Mouse (Mus musculus) MEL (cell line): ENCODE measurements around the gene Prm3. TPM values are rescaled to one million over a fixed set of nuclear protein-coding genes. Genes with fewer than 3 reads are reported as not detected.

Source experiments
- DNase-seq: peaks from one replicate; pipeline ENCODE4 v3.0.0; 2011; ENCODE audit warnings: low read depth, low spot score
- H3K27ac ChIP-seq: 2 replicates; pipeline ENCODE4 v1.5.1; 2012; ENCODE audit warnings: low read depth, mild to moderate bottlenecking, control low read depth, low read length, moderate library complexity; ENCODE audit not compliant: control insufficient read depth
- H3K27me3 ChIP-seq, 2 experiments: fragments of 150-350 bp in 1 of 2; sonication (generic) in 1 of 2; 2 replicates each; pipeline ENCODE4 v1.6.1; 2012; ENCODE audit warnings: low read length in 2 of 2, mild to moderate bottlenecking in 2 of 2, improper control_type of control experiment in 1 of 2, moderate library complexity in 1 of 2; ENCODE audit not compliant: insufficient read depth in 2 of 2, control insufficient read depth in 1 of 2
- H3K36me3 ChIP-seq, 2 experiments: 2 replicates each; pipeline ENCODE4 v1.6.1; 2012 to 2014; ENCODE audit warnings: low read length in 2 of 2, improper control_type of control experiment in 1 of 2, inconsistent platforms in 1 of 2, mild to moderate bottlenecking in 1 of 2; ENCODE audit not compliant: insufficient read depth in 2 of 2, control insufficient read depth in 1 of 2
- H3K4me1 ChIP-seq, 2 experiments: fragments of 150-350 bp in 1 of 2; sonication (generic) in 1 of 2; 2 replicates each; pipeline ENCODE4 v1.6.1; 2012; ENCODE audit warnings: low read length in 2 of 2, improper control_type of control experiment in 1 of 2, mild to moderate bottlenecking in 1 of 2; ENCODE audit not compliant: insufficient read depth in 2 of 2, control insufficient read depth in 1 of 2
- H3K4me3 ChIP-seq, 2 experiments: fragments of 150-350 bp in 1 of 2; sonication (generic) in 1 of 2; 2 replicates each; pipeline ENCODE4 v1.5.1; 2012; ENCODE audit warnings: low read depth in 2 of 2, low read length in 2 of 2, mild to moderate bottlenecking in 2 of 2, moderate library complexity in 2 of 2, control low read depth in 1 of 2, improper control_type of control experiment in 1 of 2; ENCODE audit not compliant: control insufficient read depth in 1 of 2, insufficient read depth in 1 of 2
- H3K79me2 ChIP-seq: 2 replicates; pipeline ENCODE4 v1.6.1; 2012; ENCODE audit warnings: mild to moderate bottlenecking, low read length, moderate library complexity; ENCODE audit not compliant: control insufficient read depth, poor library complexity, insufficient read depth
- H3K9ac ChIP-seq: 2 replicates; pipeline ENCODE4 v1.6.1; 2012; ENCODE audit warnings: low read depth, mild to moderate bottlenecking, control low read depth, low read length, moderate library complexity; ENCODE audit not compliant: control insufficient read depth, poor library complexity, severe bottlenecking
- H3K9me3 ChIP-seq: fragments of 150-350 bp; sonication (generic); replicated peaks from 2 replicates; pipeline ENCODE4 v1.6.1; 2012; ENCODE audit warnings: mild to moderate bottlenecking, low read length, improper control_type of control experiment, moderate library complexity; ENCODE audit not compliant: insufficient read depth
- BHLHE40 ChIP-seq: IDR thresholded peaks from 2 replicates; pipeline ENCODE4 v1.6.1; 2012; ENCODE audit warnings: low read depth, mild to moderate bottlenecking, inconsistent platforms, low read length, improper control_type of control experiment, borderline replicate concordance
- CTCF ChIP-seq, 3 experiments: IDR thresholded peaks in 2 of 3; conservative IDR thresholded peaks in 1 of 3; 2 replicates each; pipeline ENCODE4 v1.5.1; 2011 to 2012; ENCODE audit warnings: low read length in 3 of 3, low read depth in 2 of 3, mild to moderate bottlenecking in 2 of 3, improper control_type of control experiment in 1 of 3, inconsistent platforms in 1 of 3, mixed read lengths in 1 of 3, moderate library complexity in 1 of 3; ENCODE audit not compliant: control insufficient read depth in 1 of 3, insufficient read depth in 1 of 3, poor library complexity in 1 of 3, severe bottlenecking in 1 of 3
- ELF1 ChIP-seq: IDR thresholded peaks from 2 replicates; pipeline ENCODE4 v1.6.1; 2014; ENCODE audit warnings: low read depth, mild to moderate bottlenecking, inconsistent platforms, low read length, improper control_type of control experiment, moderate library complexity
- GABPA ChIP-seq: IDR thresholded peaks from 2 replicates; pipeline ENCODE4 v1.6.1; 2012; ENCODE audit warnings: low read depth, mild to moderate bottlenecking, inconsistent platforms, low read length, improper control_type of control experiment, moderate library complexity
- GATA1 ChIP-seq: IDR thresholded peaks from 2 replicates; pipeline ENCODE4 v1.6.1; 2011; ENCODE audit warnings: low read depth, low read length, improper control_type of control experiment
- MEF2A ChIP-seq: IDR thresholded peaks from 2 replicates; pipeline ENCODE4 v1.6.1; 2014; ENCODE audit warnings: low read depth, mild to moderate bottlenecking, inconsistent platforms, low read length, improper control_type of control experiment; ENCODE audit not compliant: poor library complexity, insufficient replicate concordance, severe bottlenecking; ENCODE audit errors: extremely low read depth
- MXI1 ChIP-seq: IDR thresholded peaks from 2 replicates; pipeline ENCODE4 v1.6.1; 2011; ENCODE audit warnings: mild to moderate bottlenecking, low read depth, low read length, improper control_type of control experiment
- MYB ChIP-seq: IDR thresholded peaks from 2 replicates; pipeline ENCODE4 v1.6.1; 2011; ENCODE audit warnings: mild to moderate bottlenecking, low read depth, low read length, improper control_type of control experiment
- NRF1 ChIP-seq: IDR thresholded peaks from 2 replicates; pipeline ENCODE4 v1.6.1; 2014; ENCODE audit warnings: low read depth, mild to moderate bottlenecking, inconsistent platforms, low read length, improper control_type of control experiment, moderate library complexity; ENCODE audit not compliant: poor library complexity, insufficient read depth, severe bottlenecking
- POLR2A ChIP-seq, 2 experiments: IDR thresholded peaks; 2 replicates each; pipeline ENCODE4 v1.6.1; 2011 to 2012; ENCODE audit warnings: low read length in 2 of 2, mild to moderate bottlenecking in 2 of 2, control low read depth in 1 of 2, improper control_type of control experiment in 1 of 2, low read depth in 1 of 2, moderate library complexity in 1 of 2; ENCODE audit not compliant: control insufficient read depth in 1 of 2, insufficient read depth in 1 of 2, poor library complexity in 1 of 2
- POLR2AphosphoS5 ChIP-seq: IDR thresholded peaks from 2 replicates; pipeline ENCODE4 v1.6.1; 2012; ENCODE audit warnings: low read depth, borderline replicate concordance, mild to moderate bottlenecking, inconsistent platforms, low read length, moderate library complexity, mixed read lengths
- RCOR1 ChIP-seq: IDR thresholded peaks from 2 replicates; pipeline ENCODE4 v1.6.1; 2012; ENCODE audit warnings: low read depth, mild to moderate bottlenecking, inconsistent platforms, low read length, improper control_type of control experiment
- SIN3A ChIP-seq: IDR thresholded peaks from 2 replicates; pipeline ENCODE4 v1.6.1; 2012; ENCODE audit warnings: low read length, improper control_type of control experiment, inconsistent platforms
- TAL1 ChIP-seq: IDR thresholded peaks from 2 replicates; pipeline ENCODE4 v1.6.1; 2012; ENCODE audit warnings: mild to moderate bottlenecking, inconsistent platforms, low read length, moderate library complexity, mixed read lengths
- USF1 ChIP-seq: IDR thresholded peaks from 2 replicates; pipeline ENCODE4 v1.6.1; 2014; ENCODE audit warnings: low read depth, mild to moderate bottlenecking, inconsistent platforms, low read length, improper control_type of control experiment, moderate library complexity
- USF2 ChIP-seq, 2 experiments: IDR thresholded peaks; 2 replicates each; pipeline ENCODE4 v1.6.1; 2011 to 2012; ENCODE audit warnings: improper control_type of control experiment in 2 of 2, low read length in 2 of 2, borderline replicate concordance in 1 of 2, inconsistent platforms in 1 of 2, low read depth in 1 of 2, mild to moderate bottlenecking in 1 of 2; ENCODE audit not compliant: insufficient read depth in 1 of 2
- ZKSCAN1 ChIP-seq: IDR thresholded peaks from 2 replicates; pipeline ENCODE4 v1.6.1; 2012; ENCODE audit warnings: low read depth, mild to moderate bottlenecking, inconsistent platforms, low read length, improper control_type of control experiment, moderate library complexity
- ZNF384 ChIP-seq: IDR thresholded peaks from 2 replicates; pipeline ENCODE4 v1.6.1; 2012; ENCODE audit warnings: low read depth, mild to moderate bottlenecking, inconsistent platforms, low read length, improper control_type of control experiment
- polyA plus RNA-seq, 2 experiments: library from polyadenylated mRNA; stranded (reverse) in 1 of 2; unstranded in 1 of 2; fragments of >175 nt in 1 of 2; fragments of >200 nt in 1 of 2; gene quantifications; 2 replicates each; pipeline versions ENCODE4 v1.2.1 to v1.2.4; 2012; ENCODE audit warnings: low replicate concordance in 2 of 2, low read depth in 1 of 2; ENCODE audit not compliant: insufficient read length in 2 of 2, insufficient read depth in 1 of 2, missing spikeins in 1 of 2
- total RNA-seq: library from RNA; depleted of rRNA; stranded (reverse); fragments of 300-350 nt; gene quantifications from 2 replicates; pipeline ENCODE4 v1.2.3, GENCODE M21; 2012

The Prm3 gene
- total and polyA plus RNA-seq, 3 experiments: not detected

GRCm38 (mm10) chr16:10776322-10776721 lies 14.4 kb downstream of the Prm3 start:
- Histone ChIP-seq H3K79me2 (no peaks in the 10 kb centered on the region), H3K27me3 (no peaks in the 10 kb centered on the region; a peak in 1 of 4 replicates), H3K27ac (no peak overlapping the region), H3K9me3 (no peaks in the 10 kb centered on the region), H3K4me3 (no peak overlapping the region), H3K36me3 (no peaks in the 10 kb centered on the region), H3K4me1 (no peaks in the 10 kb centered on the region), H3K9ac (no peak overlapping the region)
- TF ChIP-seq ZNF384 (no peak), MYB (no peak), TAL1 (no peak), POLR2AphosphoS5 (no peak), ELF1 (no peak), GABPA (no peak), RCOR1 (no peak), POLR2A (IDR thresholded peaks at IDR 0.05; ENCODE audit: control insufficient read depth in 1 of 2, insufficient read depth in 1 of 2, low read depth in 1 of 2, low read length in 2 of 2, poor library complexity in 1 of 2) (no peak), USF1 (no peak), BHLHE40 (no peak), NRF1 (no peak), MXI1 (no peak), SIN3A (no peak), CTCF (IDR thresholded peaks at IDR 0.05 in 2 of 3, conservative IDR thresholded peaks at IDR 0.05 in 1 of 3; ENCODE audit: control insufficient read depth in 1 of 3, insufficient read depth in 1 of 3, low read depth in 2 of 3, low read length in 3 of 3, poor library complexity in 1 of 3, severe bottlenecking in 1 of 3) (no peak)
- no peak for DNase-seq

GRCm38 (mm10) chr16:10774726-10775125 lies 16.0 kb downstream of the Prm3 start:
- H3K4me3 ChIP-seq: no peak overlapping the region
- TF ChIP-seq ELF1: no peak
- no peak for TF ChIP-seq BHLHE40
- TF ChIP-seq GATA1: 0 out of 2 replicates have a peak, but pooled peaks have one; percentile 20
- TF ChIP-seq MEF2A: no peak
- TF ChIP-seq ZKSCAN1: no peak
- no peak for TF ChIP-seq USF2 (IDR thresholded peaks at IDR 0.05; ENCODE audit: borderline replicate concordance in 1 of 2, insufficient read depth in 1 of 2, low read depth in 1 of 2, low read length in 2 of 2)
- no peaks in the 10 kb centered on the region for H3K36me3 ChIP-seq
- H3K27ac ChIP-seq: no peak overlapping the region
- no peaks in the 10 kb centered on the region; a peak in 1 of 4 replicates for H3K27me3 ChIP-seq
- DNase-seq: no peak
- no peaks in the 10 kb centered on the region for H3K4me1 ChIP-seq
- H3K9ac ChIP-seq: no peak overlapping the region
- H3K9me3 ChIP-seq: no peaks in the 10 kb centered on the region
- H3K79me2 ChIP-seq: no peaks in the 10 kb centered on the region
